Mouse (Mus musculus) olfactory bulb, adult 2 months (tissue): ENCODE results near the gene Dbnl. TPM values are rescaled to one million over a fixed set of nuclear protein-coding genes. Genes with fewer than 3 reads are reported as not detected.
A peak's percentile ranks its signal among the peaks of the same experiment; 100 is the strongest.

Source experiments
- H3K27ac ChIP-seq: fragments of 200-500 bp; 2 replicates; pipeline ENCODE4 v1.5.1; 2012; ENCODE audit warnings: low read depth, low read length; ENCODE audit not compliant: insufficient read depth
- H3K4me1 ChIP-seq: fragments of 200-500 bp; 2 replicates; pipeline ENCODE4 v1.6.1; 2012; ENCODE audit warnings: low read length; ENCODE audit not compliant: control insufficient read depth, insufficient read depth
- H3K4me3 ChIP-seq: fragments of 200-500 bp; 2 replicates; pipeline ENCODE4 v1.5.1; 2012; ENCODE audit warnings: mild to moderate bottlenecking, low read depth, low read length, moderate library complexity; ENCODE audit not compliant: insufficient read depth
- CTCF ChIP-seq: fragments of 200-500 bp; IDR thresholded peaks from 2 replicates; pipeline ENCODE4 v1.5.1; 2012; ENCODE audit warnings: low read depth, mild to moderate bottlenecking, low read length, moderate library complexity; ENCODE audit not compliant: insufficient read depth
- POLR2A ChIP-seq: fragments of 200-500 bp; IDR thresholded peaks from 2 replicates; pipeline ENCODE4 v1.6.1; 2012; ENCODE audit warnings: mild to moderate bottlenecking, low read depth, low read length, moderate library complexity; ENCODE audit not compliant: insufficient read depth
- WGBS: fragments of 180-500 bp; shearing (Covaris S2); methylation state at CpG from one replicate; pipeline ENCODE4 v1.1.7; 2018; 5-methylcytosine and 5-hydroxymethylcytosine counted together
- polyA plus RNA-seq: library from polyadenylated mRNA; stranded (reverse); fragments of >200 nt; gene quantifications from 2 replicates; pipeline ENCODE4 v1.2.4, GENCODE M21; 2012; ENCODE audit warnings: low replicate concordance; ENCODE audit not compliant: missing spikeins, insufficient read depth, insufficient read length

The Dbnl gene
- polyA plus RNA-seq, 1 experiment: not detected

DNA sequence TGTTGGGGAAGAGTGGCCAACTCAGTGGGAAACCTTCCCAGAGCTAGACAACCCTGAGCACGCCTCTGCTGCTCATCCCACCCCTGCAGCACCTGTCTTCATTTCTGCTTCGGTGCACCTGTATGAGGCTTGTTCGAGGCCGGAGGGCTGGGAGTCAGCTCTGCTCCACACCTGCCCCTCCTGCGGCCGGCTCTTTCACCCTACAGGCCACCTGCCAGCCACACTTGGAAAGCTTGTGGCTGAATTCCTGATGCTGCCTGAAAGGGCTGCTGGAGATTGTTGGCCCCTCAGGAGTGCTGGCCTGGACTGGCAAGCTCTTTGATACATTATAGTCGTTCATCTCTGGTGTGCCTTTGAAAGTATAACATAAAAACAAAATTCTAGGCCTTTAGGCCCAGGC, 52.1 kb downstream of the Dbnl start:
- 76% methylated on average over 7 of the region's 7 CpGs for WGBS
- peaks cover 13% of the 10 kb centered on the region for H3K4me1 ChIP-seq
- no peak overlapping the region for H3K4me3 ChIP-seq
- TF ChIP-seq POLR2A (no peak), CTCF (no peak)
- H3K27ac ChIP-seq: no peak overlapping the region

DNA sequence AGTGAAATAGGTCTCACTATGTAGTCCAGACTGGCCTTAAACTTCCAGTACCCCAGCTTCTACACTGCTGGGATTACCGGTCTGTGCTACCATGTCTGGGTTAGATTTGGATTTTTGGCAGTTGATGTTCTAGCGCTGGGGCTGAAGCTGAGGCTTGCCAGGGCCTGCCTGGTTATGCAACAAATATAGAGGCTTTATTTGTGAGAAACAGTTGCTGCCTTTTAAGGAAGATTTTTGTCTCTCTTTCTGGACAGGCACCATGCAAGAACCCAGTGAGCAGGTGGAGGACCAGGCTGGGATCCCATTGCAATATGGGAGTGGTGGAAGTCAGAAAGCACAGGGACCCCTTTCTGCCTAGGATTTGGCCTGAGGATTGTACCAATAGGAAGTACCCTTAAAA, 53.5 kb downstream of the Dbnl start:
- Histone ChIP-seq H3K4me1 (peaks cover 7% of the 10 kb centered on the region), H3K27ac (no peak overlapping the region), H3K4me3 (no peak overlapping the region)
- WGBS: 93% methylated on average over 2 of the region's 2 CpGs
- TF ChIP-seq POLR2A (no peak), CTCF (no peak)

DNA sequence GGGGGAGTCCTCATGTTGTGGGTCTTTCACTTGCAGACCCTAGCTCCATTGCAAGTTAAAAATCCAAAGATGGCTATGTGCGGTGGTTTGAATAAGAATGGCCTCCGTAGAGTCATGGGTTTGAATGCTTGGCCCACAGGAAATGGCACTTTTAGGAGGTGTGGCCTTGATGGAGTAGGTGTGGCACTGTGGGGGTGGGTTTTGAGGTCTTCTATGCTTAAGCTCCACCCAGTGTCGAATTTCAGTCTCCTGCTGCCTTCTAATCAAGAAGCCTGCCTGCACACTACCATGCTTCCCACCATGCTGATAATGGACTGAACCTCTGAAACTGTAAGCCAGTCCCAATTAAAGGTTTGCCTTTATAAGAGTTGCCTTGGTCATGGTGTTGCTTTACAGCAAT, 54.8 kb downstream of the Dbnl start:
- TF ChIP-seq CTCF: no peak
- no peak for TF ChIP-seq POLR2A
- Histone ChIP-seq H3K4me3 (no peak overlapping the region), H3K27ac (no peak overlapping the region), H3K4me1 (peaks cover 11% of the 10 kb centered on the region)
- 75% methylated on average over 3 of the region's 3 CpGs for WGBS

GRCm38 (mm10) chr11:5846639-5847345, 58.5 kb downstream of the Dbnl start:
- Histone ChIP-seq H3K4me1 (peaks cover 21% of the 10 kb centered on the region), H3K27ac (peak overlapping the region; percentile 22), H3K4me3 (no peak overlapping the region)
- TF ChIP-seq POLR2A: no peak
- TF ChIP-seq CTCF: no peak
- WGBS: 39% methylated on average over 7 of the region's 7 CpGs

DNA sequence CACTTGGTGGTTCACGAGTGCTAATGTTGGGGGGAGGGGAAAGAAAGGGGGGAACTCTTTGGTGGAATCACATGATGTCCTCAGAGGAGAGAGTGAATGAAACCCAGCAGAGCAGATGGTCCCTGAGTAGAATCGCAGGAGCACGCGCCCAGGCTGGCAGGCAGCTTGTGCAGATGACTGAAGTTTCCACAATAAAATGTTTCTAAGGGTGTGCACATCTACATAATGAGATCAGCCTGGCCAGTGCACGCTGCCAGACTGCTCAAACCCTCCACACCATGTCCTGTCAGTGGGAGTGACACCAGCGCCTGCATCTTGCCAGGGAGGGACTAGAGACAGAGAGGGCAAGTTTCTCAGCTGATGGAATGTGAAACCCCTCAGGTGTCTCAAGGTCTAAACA, 60.5 kb downstream of the Dbnl start:
- no peak overlapping the region for H3K27ac ChIP-seq
- 30% methylated on average over 6 of the region's 6 CpGs for WGBS
- TF ChIP-seq POLR2A (no peak), CTCF (no peak)
- no peak overlapping the region for H3K4me3 ChIP-seq
- H3K4me1 ChIP-seq: peaks cover 21% of the 10 kb centered on the region

- no peak overlapping the region for H3K27ac ChIP-seq
- H3K4me3 ChIP-seq: no peak overlapping the region
- H3K4me1 ChIP-seq: peaks cover 21% of the 10 kb centered on the region
- TF ChIP-seq CTCF (no peak), POLR2A (no peak)
- WGBS: 39% methylated on average over 2 of the region's 2 CpGs
These were observed 61.0 kb downstream of the Dbnl start for GRCm38 (mm10) chr11:5849316-5849715.

DNA sequence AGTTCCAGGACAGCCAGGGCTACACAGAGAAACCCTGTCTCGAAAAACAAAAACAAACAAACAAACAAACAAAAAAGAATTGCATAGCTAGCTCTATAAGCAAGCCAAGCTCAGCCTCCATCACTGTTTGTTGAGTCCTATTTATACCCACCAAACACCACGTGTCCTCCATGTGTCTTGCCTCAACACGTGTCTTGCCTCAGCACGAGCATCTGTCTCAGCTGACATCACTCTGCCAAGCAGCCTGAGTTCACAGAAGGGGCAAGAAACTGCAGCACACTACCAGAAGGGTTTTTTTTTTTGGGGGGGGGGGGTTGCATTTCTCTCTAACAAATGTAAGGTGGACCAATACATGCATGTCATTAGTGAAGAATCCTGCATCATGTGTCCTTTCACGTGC, 62.2 kb downstream of the Dbnl start:
- Histone ChIP-seq H3K4me3 (no peak overlapping the region), H3K4me1 (peaks cover 21% of the 10 kb centered on the region), H3K27ac (no peak overlapping the region)
- WGBS: 66% methylated on average over 5 of the region's 5 CpGs
- TF ChIP-seq POLR2A (no peak), CTCF (no peak)

Other genes with a start within 250 kb of the Dbnl start
- gene Ccdc117, start 246.3 kb upstream of the Dbnl start, polyA plus RNA-seq: not detected in 2 replicates
- not detected in 2 replicates for gene Ankrd36, start 218.8 kb upstream of the Dbnl start, polyA plus RNA-seq
- not detected in 2 replicates for gene Mrps24, start 72.8 kb upstream of the Dbnl start, polyA plus RNA-seq
- not detected in 2 replicates for gene Urgcp, start 26.1 kb upstream of the Dbnl start, polyA plus RNA-seq
- not detected in 2 replicates for gene Pgam2, start 15.2 kb downstream of the Dbnl start, polyA plus RNA-seq
- gene Polm, start 49.5 kb downstream of the Dbnl start, polyA plus RNA-seq: not detected in 2 replicates
- not detected in 2 replicates for gene Aebp1, start 73.5 kb downstream of the Dbnl start, polyA plus RNA-seq
- gene Pold2, start 89.8 kb downstream of the Dbnl start, polyA plus RNA-seq: not detected in 2 replicates
- not detected in 2 replicates for gene Myl7, start 110.3 kb downstream of the Dbnl start, polyA plus RNA-seq
- not detected in 2 replicates for gene Gck, start 161.6 kb downstream of the Dbnl start, polyA plus RNA-seq
- not detected in 2 replicates for gene Ykt6, start 167.2 kb downstream of the Dbnl start, polyA plus RNA-seq